Mouse (Mus musculus): Measurements from ENCODE around the gene Gfod2. TPM values are rescaled to one million over a fixed set of nuclear protein-coding genes. Genes with fewer than 3 reads are reported as not detected.
A peak's percentile ranks its signal among the peaks of the same experiment; 100 is the strongest.

The Gfod2 gene
- 7.5 and 12.0 TPM in 2 replicates for polyA plus RNA-seq (2015; fragmentation: Nextera tagmentation; extraction: Ambion mirVana)

GRCm38 (mm10) chr8:105758277-105759108 lies at the start of gene Gfod2:
TSS of gene Gfod2 (minus strand) at chr8:105758664.
- peak; percentile 99 for ATAC-seq (replicated peaks; ENCODE audit: extremely low read depth, insufficient read depth, low FRiP score)
- WGBS: 2% methylated on average over 57 of the region's 57 CpGs
- H3K36me3 ChIP-seq (ENCODE audit: control insufficient read depth, insufficient read depth): 0 out of 2 replicates have a peak, but pooled peaks cover 3% of the 10 kb centered on the region
- H3K27me3 ChIP-seq (ENCODE audit: control insufficient read depth, insufficient read depth, low read length): no peaks in the 10 kb centered on the region
- peak within 1 kb of the TSS; percentile 79 for H3K27ac ChIP-seq (ENCODE audit: low read length)
- H3K9me3 ChIP-seq (replicated peaks; ENCODE audit: control insufficient read depth, low read length): no peaks in the 10 kb centered on the region
- peak within 1 kb of the TSS; percentile 91 for H3K9ac ChIP-seq (ENCODE audit: low read length)
- peaks cover 8% of the 10 kb centered on the region for H3K4me1 ChIP-seq (ENCODE audit: control insufficient read depth, insufficient read depth, low read length)
- peak within 1 kb of the TSS; percentile 100 for H3K4me3 ChIP-seq (ENCODE audit: low read length)
- peak within 1 kb of the TSS; percentile 91 for H3K4me2 ChIP-seq (ENCODE audit: low read depth, low read length)

GRCm38 (mm10) chr8:105807766-105808165 lies 49.3 kb upstream of the Gfod2 start:
- 63% methylated on average over 5 of the region's 5 CpGs for WGBS
- H3K36me3 ChIP-seq (ENCODE audit: control insufficient read depth, insufficient read depth): peaks cover 10% of the 10 kb centered on the region

DNA sequence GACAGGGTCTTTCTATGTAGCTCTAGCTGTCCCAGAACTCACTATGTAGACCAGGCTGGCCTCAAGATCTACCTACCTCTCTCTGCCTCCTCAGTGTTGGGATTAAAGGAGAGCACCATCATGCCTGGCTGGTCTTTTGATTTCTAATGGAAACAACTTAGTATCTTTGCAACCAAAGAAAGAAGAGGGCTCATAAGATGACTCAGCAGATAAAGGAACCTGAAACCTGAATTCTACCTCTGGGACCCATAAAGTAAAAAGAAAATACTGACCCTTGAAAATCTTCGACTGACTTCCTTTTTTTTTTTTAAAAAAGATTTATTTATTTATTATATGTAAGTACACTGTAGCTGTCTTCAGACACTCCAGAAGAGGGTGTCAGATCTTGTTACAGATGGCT lies 47.5 kb upstream of the Gfod2 start:
- Histone ChIP-seq H3K4me2 (ENCODE audit: low read depth, low read length) (no peak overlapping the region), H3K4me1 (ENCODE audit: control insufficient read depth, insufficient read depth, low read length) (peaks cover 15% of the 10 kb centered on the region), H3K9me3 (replicated peaks; ENCODE audit: control insufficient read depth, low read length) (no peaks in the 10 kb centered on the region), H3K9ac (ENCODE audit: low read length) (no peak overlapping the region), H3K27me3 (ENCODE audit: control insufficient read depth, insufficient read depth, low read length) (no peaks in the 10 kb centered on the region), H3K36me3 (ENCODE audit: control insufficient read depth, insufficient read depth) (peaks cover 7% of the 10 kb centered on the region), H3K4me3 (ENCODE audit: low read length) (no peak overlapping the region), H3K27ac (ENCODE audit: low read length) (no peak overlapping the region)
- ATAC-seq (replicated peaks; ENCODE audit: extremely low read depth, insufficient read depth, low FRiP score): no peak
- WGBS: 72% methylated on average over 1 of the region's 1 CpGs

More at GRCm38 (mm10) chr8:105807766-105808165, 49.3 kb upstream of the Gfod2 start:
- Histone ChIP-seq H3K27ac (ENCODE audit: low read length) (peak overlapping the region; percentile 1; the same call in 1 of the 2 replicates), H3K4me3 (ENCODE audit: low read length) (no peak overlapping the region), H3K4me2 (ENCODE audit: low read depth, low read length) (no peak overlapping the region), H3K9me3 (replicated peaks; ENCODE audit: control insufficient read depth, low read length) (no peaks in the 10 kb centered on the region), H3K27me3 (ENCODE audit: control insufficient read depth, insufficient read depth, low read length) (no peaks in the 10 kb centered on the region), H3K4me1 (ENCODE audit: control insufficient read depth, insufficient read depth, low read length) (peaks cover 20% of the 10 kb centered on the region), H3K9ac (ENCODE audit: low read length) (no peak overlapping the region)
- no peak for ATAC-seq (replicated peaks; ENCODE audit: extremely low read depth, insufficient read depth, low FRiP score)

DNA sequence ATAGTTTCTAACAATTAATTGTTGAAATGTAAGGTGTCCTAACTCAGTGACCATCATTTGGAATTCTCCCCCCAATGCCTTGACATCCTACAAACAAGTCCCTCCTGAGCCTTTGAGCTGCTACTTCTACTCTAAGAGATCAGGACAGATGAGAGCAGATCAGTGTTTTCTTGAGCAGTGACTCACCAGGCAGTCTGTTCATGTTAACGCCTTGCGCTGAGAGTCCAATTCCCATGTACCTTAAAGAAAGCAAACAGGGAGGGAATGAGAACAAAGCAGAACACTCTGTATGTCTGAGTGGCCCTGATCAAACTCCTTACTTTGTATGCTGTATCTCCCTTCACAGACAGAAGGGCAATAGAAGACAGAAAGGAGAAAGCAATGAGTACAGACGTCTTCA lies 46.9 kb upstream of the Gfod2 start:
- 83% methylated on average over 3 of the region's 3 CpGs for WGBS
- no peaks in the 10 kb centered on the region for H3K27me3 ChIP-seq (ENCODE audit: control insufficient read depth, insufficient read depth, low read length)
- no peaks in the 10 kb centered on the region for H3K9me3 ChIP-seq (replicated peaks; ENCODE audit: control insufficient read depth, low read length)
- no peak overlapping the region for H3K4me3 ChIP-seq (ENCODE audit: low read length)
- H3K9ac ChIP-seq (ENCODE audit: low read length): no peak overlapping the region
- no peak overlapping the region for H3K4me2 ChIP-seq (ENCODE audit: low read depth, low read length)
- H3K4me1 ChIP-seq (ENCODE audit: control insufficient read depth, insufficient read depth, low read length): peaks cover 14% of the 10 kb centered on the region
- no peak for ATAC-seq (replicated peaks; ENCODE audit: extremely low read depth, insufficient read depth, low FRiP score)
- no peak overlapping the region for H3K27ac ChIP-seq (ENCODE audit: low read length)
- peaks cover 7% of the 10 kb centered on the region for H3K36me3 ChIP-seq (ENCODE audit: control insufficient read depth, insufficient read depth)

DNA sequence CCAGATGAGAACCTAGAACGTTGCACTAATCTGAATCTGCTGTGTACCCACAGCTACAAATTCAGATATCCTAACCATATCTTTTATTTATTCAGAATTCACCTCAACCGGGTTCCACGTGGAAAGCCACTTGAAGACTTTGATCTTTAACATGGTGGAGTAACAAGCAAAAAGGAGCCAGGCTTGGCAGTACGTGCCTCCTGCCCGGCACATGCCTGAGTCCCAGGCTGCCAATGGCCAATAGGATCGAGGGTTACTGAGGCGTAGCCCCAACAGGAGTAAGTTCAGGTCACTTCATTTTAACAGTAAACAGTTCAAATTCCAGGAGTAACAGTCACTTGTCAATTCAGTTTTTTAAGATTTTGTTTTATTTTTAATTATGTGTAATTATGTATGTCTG lies 46.3 kb upstream of the Gfod2 start:
- ATAC-seq (replicated peaks; ENCODE audit: extremely low read depth, insufficient read depth, low FRiP score): no peak
- WGBS: 88% methylated on average over 7 of the region's 7 CpGs

GRCm38 (mm10) chr8:105801153-105801904 lies 42.9 kb upstream of the Gfod2 start:
- H3K36me3 ChIP-seq (ENCODE audit: control insufficient read depth, insufficient read depth): peaks cover 7% of the 10 kb centered on the region
- peaks cover 17% of the 10 kb centered on the region for H3K4me1 ChIP-seq (ENCODE audit: control insufficient read depth, insufficient read depth, low read length)
- 84% methylated on average over 6 of the region's 6 CpGs for WGBS
- H3K27me3 ChIP-seq (ENCODE audit: control insufficient read depth, insufficient read depth, low read length): no peaks in the 10 kb centered on the region
- H3K4me2 ChIP-seq (ENCODE audit: low read depth, low read length): no peak overlapping the region
- no peak for ATAC-seq (replicated peaks; ENCODE audit: extremely low read depth, insufficient read depth, low FRiP score)
- no peak overlapping the region for H3K4me3 ChIP-seq (ENCODE audit: low read length)
- no peak overlapping the region for H3K9ac ChIP-seq (ENCODE audit: low read length)
- no peak overlapping the region for H3K27ac ChIP-seq (ENCODE audit: low read length)
- no peaks in the 10 kb centered on the region for H3K9me3 ChIP-seq (replicated peaks; ENCODE audit: control insufficient read depth, low read length)

More for the DNA sequence above, 46.3 kb upstream of the Gfod2 start:
- Histone ChIP-seq H3K36me3 (ENCODE audit: control insufficient read depth, insufficient read depth) (peaks cover 7% of the 10 kb centered on the region), H3K4me1 (ENCODE audit: control insufficient read depth, insufficient read depth, low read length) (peaks cover 17% of the 10 kb centered on the region), H3K4me3 (ENCODE audit: low read length) (no peak overlapping the region), H3K9me3 (replicated peaks; ENCODE audit: control insufficient read depth, low read length) (no peaks in the 10 kb centered on the region), H3K27ac (ENCODE audit: low read length) (no peak overlapping the region), H3K9ac (ENCODE audit: low read length) (no peak overlapping the region), H3K27me3 (ENCODE audit: control insufficient read depth, insufficient read depth, low read length) (no peaks in the 10 kb centered on the region), H3K4me2 (ENCODE audit: low read depth, low read length) (no peak overlapping the region)

DNA sequence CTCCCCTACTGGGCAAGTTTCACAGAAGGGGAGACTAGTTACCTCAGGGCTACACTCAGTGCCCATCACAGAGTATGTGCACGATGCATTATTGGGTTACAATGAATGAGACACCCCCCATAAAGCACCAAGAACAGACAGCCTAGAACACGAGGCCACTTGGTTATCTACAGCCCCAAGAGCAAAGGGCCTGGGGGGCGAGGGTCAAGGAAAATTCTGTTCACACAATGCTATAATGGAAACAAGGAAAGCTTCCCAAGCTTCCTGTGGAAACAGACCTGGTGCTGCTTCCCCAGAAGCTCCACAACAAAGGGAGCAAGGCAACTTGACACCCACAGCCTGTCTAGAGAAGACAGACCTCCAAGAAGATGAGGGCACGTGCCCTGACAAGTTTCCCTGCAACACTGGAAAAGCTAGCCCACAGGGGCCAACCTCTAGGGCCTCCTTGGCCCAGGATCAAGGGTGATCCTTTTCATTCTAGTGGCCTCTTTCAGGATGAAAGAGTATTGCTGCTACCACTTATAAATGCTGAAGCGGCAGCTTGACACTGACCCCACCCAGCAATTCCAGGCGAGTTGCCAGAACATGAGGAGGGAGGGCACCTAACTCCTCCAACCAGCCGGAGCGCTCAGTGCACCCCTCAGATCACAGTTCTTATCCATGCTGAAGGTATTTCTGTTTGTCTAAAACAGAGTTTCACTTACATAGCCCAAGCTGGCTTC lies 40.8 kb upstream of the Gfod2 start:
- no peak overlapping the region for H3K9ac ChIP-seq (ENCODE audit: low read length)
- H3K27ac ChIP-seq (ENCODE audit: low read length): peak overlapping the region; percentile 63
- H3K4me2 ChIP-seq (ENCODE audit: low read depth, low read length): peak overlapping the region; percentile 27
- no peaks in the 10 kb centered on the region for H3K9me3 ChIP-seq (replicated peaks; ENCODE audit: control insufficient read depth, low read length)
- peak; percentile 86 for ATAC-seq (replicated peaks; ENCODE audit: extremely low read depth, insufficient read depth, low FRiP score)
- H3K4me1 ChIP-seq (ENCODE audit: control insufficient read depth, insufficient read depth, low read length): peaks cover 17% of the 10 kb centered on the region
- H3K4me3 ChIP-seq (ENCODE audit: low read length): no peak overlapping the region
- H3K36me3 ChIP-seq (ENCODE audit: control insufficient read depth, insufficient read depth): no peaks in the 10 kb centered on the region
- no peaks in the 10 kb centered on the region for H3K27me3 ChIP-seq (ENCODE audit: control insufficient read depth, insufficient read depth, low read length)
- WGBS: 22% methylated on average over 8 of the region's 8 CpGs

GRCm38 (mm10) chr8:105798408-105798807 lies 39.9 kb upstream of the Gfod2 start:
- Histone ChIP-seq H3K27me3 (ENCODE audit: control insufficient read depth, insufficient read depth, low read length) (no peaks in the 10 kb centered on the region), H3K36me3 (ENCODE audit: control insufficient read depth, insufficient read depth) (no peaks in the 10 kb centered on the region), H3K4me3 (ENCODE audit: low read length) (no peak overlapping the region), H3K4me2 (ENCODE audit: low read depth, low read length) (no peak overlapping the region), H3K9ac (ENCODE audit: low read length) (no peak overlapping the region), H3K9me3 (replicated peaks; ENCODE audit: control insufficient read depth, low read length) (no peaks in the 10 kb centered on the region), H3K27ac (ENCODE audit: low read length) (peak overlapping the region; percentile 63), H3K4me1 (ENCODE audit: control insufficient read depth, insufficient read depth, low read length) (peaks cover 17% of the 10 kb centered on the region)
- WGBS: 90% methylated on average over 5 of the region's 5 CpGs
- no peak for ATAC-seq (replicated peaks; ENCODE audit: extremely low read depth, insufficient read depth, low FRiP score)
